Mouse (Mus musculus): Measurements from ENCODE around the gene Il18.
"Not testable (repeated sequence)": the region's sequence is repeated elsewhere in the genome, so short reads cannot be mapped to it uniquely, and the experiment has no call there.

Gene Il18

GRCm38 (mm10) chr9:50603189-50603997 is 48.8 kb downstream of the Il18 start, which contains the start of the genes Sdhd and Timm8b:
Sdhd (minus strand) TSS chr9:50603812.
Timm8b (plus strand) TSS chr9:50603910.
- DNase-seq (ENCODE audit: low spot score), result peak; percentile 93

- no peak for DNase-seq (ENCODE audit: low spot score)
Observed at GRCm38 (mm10) chr9:50603998-50604324, 49.3 kb downstream of the Il18 start.

GRCm38 (mm10) chr9:50604338-50604737 is 49.7 kb downstream of the Il18 start:
- no peak for DNase-seq (ENCODE audit: low spot score)

- DNase-seq (ENCODE audit: low spot score), result no peak
Observed at GRCm38 (mm10) chr9:50612115-50612514, 57.5 kb downstream of the Il18 start.

GRCm38 (mm10) chr9:50616161-50616560 is 61.5 kb downstream of the Il18 start:
- no peak for DNase-seq (ENCODE audit: low spot score)

DNA sequence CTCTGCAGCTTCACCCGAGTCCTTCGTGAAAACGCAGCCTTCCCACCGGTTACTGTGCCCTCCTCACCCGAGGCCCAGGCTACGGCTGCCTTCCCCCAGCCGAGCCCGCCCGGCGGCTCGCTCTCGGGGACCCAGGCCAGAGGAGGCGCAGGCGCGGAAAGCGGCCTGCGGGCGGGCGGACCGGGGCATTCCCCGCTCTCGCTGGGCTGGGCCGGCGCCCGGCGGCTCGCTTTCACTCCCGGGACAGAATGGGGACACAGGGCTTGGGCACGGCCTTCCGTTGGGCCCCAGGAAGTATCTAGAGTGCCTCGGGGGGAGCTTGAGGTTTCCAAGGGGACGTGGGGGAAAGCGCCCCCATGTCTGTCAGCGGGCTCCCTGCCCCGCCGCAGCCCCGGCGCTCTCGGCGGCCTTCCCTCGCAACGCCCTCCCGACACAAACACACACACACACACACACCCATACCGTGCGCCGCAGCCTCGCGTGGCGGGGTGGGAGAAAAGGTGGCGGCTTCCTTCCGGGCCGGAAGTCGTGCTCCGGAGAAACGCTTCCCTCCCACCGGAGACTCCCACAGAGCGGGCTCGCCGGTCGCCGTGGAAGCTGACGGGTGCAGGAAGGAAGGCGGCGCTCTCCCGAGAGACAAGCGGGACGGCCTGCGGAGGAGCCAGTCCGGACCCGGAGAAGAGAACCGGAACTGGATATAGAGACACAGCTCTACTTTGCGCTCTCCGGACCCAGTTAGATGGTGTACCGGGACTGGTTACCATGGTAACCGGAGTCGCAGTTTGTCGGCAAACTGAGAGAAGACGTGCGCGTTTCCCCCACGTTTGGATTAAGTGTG is 62.4 kb downstream of the Il18 start, which contains the start of the genes Pih1d2 and Nkapd1:
TSS of gene Pih1d2 (plus strand) at position 556 of the 838 bp plus-strand sequence.
TSS of gene Nkapd1 (minus strand) at position 699 of the 838 bp plus-strand sequence.
- DNase-seq (ENCODE audit: low spot score), result peak; percentile 91

- no peak for DNase-seq (ENCODE audit: low spot score)
Observed at GRCm38 (mm10) chr9:50617794-50618330, 63.2 kb downstream of the Il18 start.

- DNase-seq (ENCODE audit: low spot score), result not testable (repeated sequence)
Observed at GRCm38 (mm10) chr9:50630903-50631302, 76.3 kb downstream of the Il18 start.
